Mouse (Mus musculus) limb, embryonic 11.5 days (tissue): ENCODE measurements around the gene Acod1. TPM values are rescaled to one million over a fixed set of nuclear protein-coding genes. Genes with fewer than 3 reads are reported as not detected.
A peak's percentile ranks its signal among the peaks of the same experiment; 100 is the strongest.

Experiments
- ATAC-seq: fragments of 200-750 bp; cut with Nextera tagmentation; 2 replicates; pipeline ENCODE4 v1.8.0; 2017; ENCODE audit warnings: low read depth; ENCODE audit not compliant: insufficient number of reproducible peaks, low FRiP score, low TSS enrichment
- DNase-seq: peaks from one replicate; pipeline ENCODE4 v3.0.0-alpha.2; 2015; ENCODE audit warnings: low spot score
- H3K27ac ChIP-seq: fragments of 300-500 bp; sonication (generic); replicated peaks from 2 replicates; pipeline ENCODE4 v1.5.1; 2014; ENCODE audit warnings: low read depth, mild to moderate bottlenecking, low read length
- H3K27me3 ChIP-seq: fragments of 300-500 bp; sonication (generic); 2 replicates; pipeline ENCODE4 v1.6.1; 2014; ENCODE audit warnings: mild to moderate bottlenecking, low read length, mixed read lengths; ENCODE audit not compliant: control insufficient read depth, insufficient read depth
- H3K36me3 ChIP-seq: fragments of 300-500 bp; sonication (generic); 2 replicates; pipeline ENCODE4 v1.6.1; 2014; ENCODE audit warnings: mild to moderate bottlenecking, low read length, moderate library complexity, mixed read lengths; ENCODE audit not compliant: control insufficient read depth, insufficient read depth
- H3K4me1 ChIP-seq: fragments of 300-500 bp; sonication (generic); 2 replicates; pipeline ENCODE4 v1.6.1; 2014; ENCODE audit warnings: low read length, mixed read lengths; ENCODE audit not compliant: control insufficient read depth, insufficient read depth
- H3K4me2 ChIP-seq: fragments of 300-500 bp; sonication (generic); 2 replicates; pipeline ENCODE4 v1.6.1; 2014; ENCODE audit warnings: low read depth, mild to moderate bottlenecking, moderate library complexity; ENCODE audit not compliant: severe bottlenecking
- H3K4me3 ChIP-seq: fragments of 300-500 bp; sonication (generic); 2 replicates; pipeline ENCODE4 v1.5.1; 2014; ENCODE audit warnings: low read depth, low read length
- H3K9ac ChIP-seq: fragments of 300-500 bp; sonication (generic); 2 replicates; pipeline ENCODE4 v1.6.1; 2014; ENCODE audit warnings: mild to moderate bottlenecking, low read length
- H3K9me3 ChIP-seq: fragments of 300-500 bp; sonication (generic); 2 replicates; pipeline ENCODE4 v1.6.1; 2016; ENCODE audit warnings: low read length; ENCODE audit not compliant: control insufficient read depth
- WGBS: fragments of 180-500 bp; shearing (Covaris S2); extraction: QIAGEN DNeasy Blood & Tissue Kit; methylation state at CpG from one replicate; pipeline ENCODE4 v1.1.7; 2014; 5-methylcytosine and 5-hydroxymethylcytosine counted together
- polyA plus RNA-seq: library from polyadenylated mRNA; unstranded; fragments of >200 nt; fragmentation: Nextera tagmentation; extraction: Ambion mirVana; gene quantifications from 2 replicates; pipeline ENCODE4 v1.2.1, GENCODE M21; 2014

Acod1 gene
- polyA plus RNA-seq, result not detected in 2 replicates

- Histone ChIP-seq H3K9me3 (no peaks in the 10 kb centered on the region), H3K4me3 (no peak within 1 kb of the TSS), H3K9ac (no peak within 1 kb of the TSS), H3K36me3 (no peaks in the 10 kb centered on the region), H3K27me3 (no peaks in the 10 kb centered on the region), H3K4me2 (no peak within 1 kb of the TSS), H3K27ac (no peak within 1 kb of the TSS), H3K4me1 (no peaks in the 10 kb centered on the region)
- DNase-seq (no peak), ATAC-seq (no peak)
- 88% methylated on average over 2 of the region's 2 CpGs for WGBS
These were observed at the start of gene Acod1 for GRCm38 (mm10) chr14:103046677-103047076. Gene Acod1, plus strand, starts transcription at chr14:103046977.

DNA sequence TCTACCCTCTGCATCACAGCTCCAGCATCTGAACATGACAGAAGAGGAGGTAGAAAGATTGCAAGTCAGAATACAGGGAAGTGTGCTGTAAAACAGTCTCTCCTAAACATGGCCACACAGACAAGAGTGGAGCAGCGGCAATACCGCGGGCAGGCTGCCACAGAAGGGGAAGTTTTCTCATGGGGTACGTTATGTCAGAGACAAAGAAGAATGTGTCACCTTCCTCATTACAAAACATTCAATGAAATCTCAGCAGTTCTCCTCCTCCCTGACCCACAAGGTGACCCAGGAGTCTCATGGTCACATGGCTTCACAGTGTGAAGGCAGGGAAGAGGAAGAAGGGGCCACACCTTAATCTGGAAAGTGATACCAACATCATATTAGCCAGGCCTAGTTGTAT lies 39.0 kb upstream of the Acod1 start:
- Histone ChIP-seq H3K4me1 (no peaks in the 10 kb centered on the region), H3K36me3 (no peaks in the 10 kb centered on the region), H3K27ac (no peak overlapping the region), H3K9me3 (no peaks in the 10 kb centered on the region), H3K4me2 (no peak overlapping the region), H3K4me3 (no peak overlapping the region), H3K27me3 (no peaks in the 10 kb centered on the region), H3K9ac (no peak overlapping the region)
- ATAC-seq (no peak), DNase-seq (no peak)
- 88% methylated on average over 4 of the region's 4 CpGs for WGBS

GRCm38 (mm10) chr14:103011782-103012181 lies 35.0 kb upstream of the Acod1 start:
- H3K27me3 ChIP-seq, result no peaks in the 10 kb centered on the region
- ATAC-seq (no peak), DNase-seq (no peak)
- no peak overlapping the region for H3K27ac ChIP-seq
- no peak overlapping the region for H3K4me2 ChIP-seq
- 34% methylated on average over 5 of the region's 5 CpGs for WGBS
- no peak overlapping the region for H3K9ac ChIP-seq
- no peaks in the 10 kb centered on the region for H3K4me1 ChIP-seq
- H3K4me3 ChIP-seq, result no peak overlapping the region
- no peaks in the 10 kb centered on the region for H3K36me3 ChIP-seq
- H3K9me3 ChIP-seq, result no peaks in the 10 kb centered on the region

GRCm38 (mm10) chr14:103012563-103013150 lies 34.1 kb upstream of the Acod1 start:
- Histone ChIP-seq H3K9ac (no peak overlapping the region), H3K4me1 (no peaks in the 10 kb centered on the region), H3K4me2 (no peak overlapping the region), H3K27ac (no peak overlapping the region), H3K36me3 (no peaks in the 10 kb centered on the region), H3K4me3 (no peak overlapping the region), H3K9me3 (no peaks in the 10 kb centered on the region), H3K27me3 (no peaks in the 10 kb centered on the region)
- ATAC-seq (peak; percentile 71; the same call in 1 of the 2 replicates), DNase-seq (peak; percentile 74)
- 34% methylated on average over 4 of the region's 4 CpGs for WGBS

DNA sequence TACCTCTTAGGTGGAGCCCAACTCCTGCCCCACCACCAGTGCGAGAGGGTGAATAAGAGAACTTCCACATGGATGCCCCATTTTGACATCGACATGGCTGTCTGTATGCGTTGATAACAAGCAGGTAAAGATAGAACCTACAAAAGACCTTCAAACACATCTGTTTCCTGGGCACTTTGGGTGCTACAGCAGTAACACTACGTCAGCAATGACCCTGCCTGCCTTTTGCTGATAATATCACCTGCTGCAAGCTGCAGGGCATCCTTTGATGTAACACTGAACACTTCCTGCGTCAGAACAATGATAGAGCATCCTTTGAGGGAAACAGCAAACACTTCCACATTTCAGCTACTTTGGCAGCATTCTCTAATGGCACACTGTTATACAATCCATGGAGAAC lies 29.8 kb upstream of the Acod1 start:
- no peaks in the 10 kb centered on the region for H3K36me3 ChIP-seq
- ATAC-seq (no peak), DNase-seq (no peak)
- no peaks in the 10 kb centered on the region for H3K27me3 ChIP-seq
- H3K4me2 ChIP-seq, result no peak overlapping the region
- no peak overlapping the region for H3K4me3 ChIP-seq
- no peak overlapping the region for H3K9ac ChIP-seq
- no peaks in the 10 kb centered on the region for H3K4me1 ChIP-seq
- no peak overlapping the region for H3K27ac ChIP-seq
- WGBS, result 67% methylated on average over 5 of the region's 5 CpGs
- H3K9me3 ChIP-seq, result no peaks in the 10 kb centered on the region

- WGBS, result 75% methylated on average over 2 of the region's 2 CpGs
- ATAC-seq, result no peak
These were observed 26.7 kb upstream of the Acod1 start for GRCm38 (mm10) chr14:103020046-103020445.

DNA sequence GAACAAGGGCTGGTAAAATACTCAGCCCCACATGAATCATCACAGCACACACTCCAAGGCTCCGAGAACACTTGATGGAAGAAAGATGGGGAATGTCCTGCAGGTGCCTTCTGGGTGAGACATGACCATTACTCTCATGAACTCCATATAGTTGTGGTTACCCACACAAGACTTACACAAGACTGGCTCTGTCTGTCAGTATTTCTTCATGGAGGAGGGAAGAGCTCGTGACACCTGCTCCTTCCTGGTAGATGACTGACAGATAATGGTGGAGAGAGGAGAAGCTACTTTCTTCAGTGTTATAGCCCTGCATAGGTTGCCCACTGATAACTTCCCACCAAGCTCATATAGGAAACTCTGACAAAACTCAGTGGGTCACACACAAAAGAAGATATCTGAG lies 17.6 kb upstream of the Acod1 start:
- Histone ChIP-seq H3K4me1 (no peaks in the 10 kb centered on the region), H3K9ac (no peak overlapping the region), H3K9me3 (no peaks in the 10 kb centered on the region), H3K27ac (no peak overlapping the region), H3K4me2 (no peak overlapping the region), H3K27me3 (no peaks in the 10 kb centered on the region), H3K36me3 (no peaks in the 10 kb centered on the region), H3K4me3 (no peak overlapping the region)
- no peak for ATAC-seq
- DNase-seq, result no peak
- 84% methylated on average over 2 of the region's 2 CpGs for WGBS

More at GRCm38 (mm10) chr14:103020046-103020445, 26.7 kb upstream of the Acod1 start:
- H3K27ac ChIP-seq, result no peak overlapping the region
- no peak overlapping the region for H3K9ac ChIP-seq
- H3K4me1 ChIP-seq, result no peaks in the 10 kb centered on the region
- no peak for DNase-seq
- H3K4me3 ChIP-seq, result no peak overlapping the region
- H3K27me3 ChIP-seq, result no peaks in the 10 kb centered on the region
- no peak overlapping the region for H3K4me2 ChIP-seq
- no peaks in the 10 kb centered on the region for H3K36me3 ChIP-seq
- no peaks in the 10 kb centered on the region for H3K9me3 ChIP-seq

- H3K27me3 ChIP-seq, result no peaks in the 10 kb centered on the region
- ATAC-seq, result no peak
- WGBS, result 83% methylated on average over 10 of the region's 10 CpGs
- H3K4me2 ChIP-seq, result no peak overlapping the region
- no peaks in the 10 kb centered on the region for H3K9me3 ChIP-seq
- no peak overlapping the region for H3K4me3 ChIP-seq
- DNase-seq, result no peak
- no peaks in the 10 kb centered on the region for H3K4me1 ChIP-seq
- H3K36me3 ChIP-seq, result no peaks in the 10 kb centered on the region
- H3K9ac ChIP-seq, result no peak overlapping the region
- H3K27ac ChIP-seq, result no peak overlapping the region
These were observed 13.4 kb upstream of the Acod1 start for GRCm38 (mm10) chr14:103033271-103033823.

- H3K4me3 ChIP-seq, result no peak overlapping the region
- DNase-seq, result no peak
- H3K9ac ChIP-seq, result no peak overlapping the region
- no peak overlapping the region for H3K4me2 ChIP-seq
- no peaks in the 10 kb centered on the region for H3K27me3 ChIP-seq
- 91% methylated on average over 9 of the region's 9 CpGs for WGBS
- H3K36me3 ChIP-seq, result no peaks in the 10 kb centered on the region
- no peaks in the 10 kb centered on the region for H3K4me1 ChIP-seq
- ATAC-seq, result no peak
- no peak overlapping the region for H3K27ac ChIP-seq
- H3K9me3 ChIP-seq, result no peaks in the 10 kb centered on the region
These were observed 12.7 kb upstream of the Acod1 start for GRCm38 (mm10) chr14:103034076-103034475.
